Mouse (Mus musculus): Measurements from ENCODE around the gene Agrn.
"Not testable (repeated sequence)": the region's sequence is repeated elsewhere in the genome, so short reads cannot be mapped to it uniquely, and the experiment has no call there.

Agrn gene

DNA sequence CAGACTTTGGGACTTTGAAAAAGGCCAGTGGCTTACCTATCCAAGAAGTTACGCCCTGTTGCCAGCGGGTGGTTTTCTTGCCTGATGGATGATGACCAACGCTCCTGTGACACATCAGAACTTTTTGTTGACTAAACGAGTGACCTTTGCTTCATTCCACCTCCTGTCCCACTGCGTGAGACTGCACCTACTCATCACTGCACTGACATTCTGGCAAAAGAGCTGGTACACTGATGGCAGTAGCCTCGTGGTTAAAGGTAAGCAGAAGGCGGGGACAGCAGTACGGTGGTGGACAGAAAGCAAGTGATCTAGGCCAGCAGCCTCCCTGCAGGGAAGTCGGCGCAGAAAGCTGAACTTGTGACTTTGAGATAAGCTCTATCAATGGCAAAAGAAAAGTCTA lies 46.4 kb downstream of the Agrn start:
- DNase-seq (ENCODE audit: low spot score): not testable (repeated sequence)

DNA sequence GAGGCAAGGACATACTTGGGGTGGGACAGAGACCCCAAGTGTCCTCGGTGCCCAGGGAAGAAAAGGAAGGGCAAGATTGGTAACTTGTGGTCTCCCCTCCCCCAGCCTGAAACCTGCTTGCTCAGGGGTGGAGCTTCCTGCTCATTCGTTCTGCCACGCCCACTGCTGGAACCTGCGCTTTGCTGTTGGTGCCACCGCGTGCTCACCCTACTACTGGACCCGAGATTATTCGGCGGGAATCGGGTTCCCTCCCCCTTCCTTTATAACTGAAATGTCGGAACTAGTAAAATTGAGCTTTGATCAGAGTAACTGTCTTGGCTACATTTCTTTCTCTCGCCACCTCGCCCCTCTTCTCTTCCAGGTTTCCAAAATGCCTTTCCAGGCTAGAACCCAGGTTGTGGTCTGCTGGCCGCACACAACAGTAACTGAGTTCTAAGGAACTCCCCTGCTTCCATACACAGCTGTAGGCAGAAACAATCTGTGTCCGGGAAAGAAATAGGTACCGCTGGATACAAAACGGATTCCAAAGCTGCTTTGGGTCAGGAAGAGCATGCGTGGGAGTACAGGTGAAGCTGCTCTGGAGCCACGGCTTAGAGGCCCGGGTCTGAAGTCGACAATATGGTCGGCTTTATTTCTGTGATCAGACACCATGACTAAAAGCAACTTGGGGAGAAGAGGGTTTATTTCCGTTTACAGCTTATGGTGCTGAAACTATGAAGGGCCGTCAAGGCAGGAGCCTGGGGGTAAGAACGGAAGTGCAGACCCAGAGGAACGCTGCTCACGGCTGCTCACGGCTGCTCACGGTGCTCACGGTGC lies 60.8 kb downstream of the Agrn start:
- no peak for DNase-seq (ENCODE audit: low spot score)

- DNase-seq (ENCODE audit: low spot score): no peak
These were observed 61.5 kb downstream of the Agrn start for GRCm38 (mm10) chr4:156135801-156136200.

GRCm38 (mm10) chr4:156135112-156135511 lies 62.2 kb downstream of the Agrn start:
- DNase-seq (ENCODE audit: low spot score): no peak

GRCm38 (mm10) chr4:156133943-156134605 lies 63.2 kb downstream of the Agrn start:
- DNase-seq (ENCODE audit: low spot score): no peak

DNA sequence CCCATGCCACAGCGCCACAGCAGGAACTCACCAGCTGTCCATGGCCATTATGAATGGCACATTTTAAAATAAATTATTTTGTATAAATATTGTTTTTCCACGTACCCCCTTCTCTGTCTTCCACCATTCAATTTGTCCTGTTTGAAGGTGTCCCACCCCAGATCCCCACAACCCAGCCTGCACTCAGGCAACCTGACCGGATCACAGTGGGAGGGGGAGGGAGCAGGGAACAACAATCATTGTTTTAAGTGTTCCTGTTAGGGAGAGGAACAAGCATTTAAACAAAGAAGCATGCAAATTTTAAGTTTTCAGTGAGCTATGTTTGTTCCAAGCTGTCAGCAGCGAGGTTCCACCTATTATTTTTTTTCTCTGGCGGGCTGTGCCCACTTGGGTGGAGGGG lies 64.0 kb downstream of the Agrn start:
- no peak for DNase-seq (ENCODE audit: low spot score)

GRCm38 (mm10) chr4:156130940-156131339 lies 66.3 kb downstream of the Agrn start:
- no peak for DNase-seq (ENCODE audit: low spot score)

GRCm38 (mm10) chr4:156130436-156130835 lies 66.9 kb downstream of the Agrn start, which contains the start of gene Rnf223:
Gene Rnf223, plus strand, starts transcription at chr4:156130513.
- no peak for DNase-seq (ENCODE audit: low spot score)

- DNase-seq (ENCODE audit: low spot score): no peak
These were observed 68.5 kb downstream of the Agrn start for GRCm38 (mm10) chr4:156128746-156129145.

- no peak for DNase-seq (ENCODE audit: low spot score)
These were observed 70.4 kb downstream of the Agrn start for GRCm38 (mm10) chr4:156126841-156127240.

DNA sequence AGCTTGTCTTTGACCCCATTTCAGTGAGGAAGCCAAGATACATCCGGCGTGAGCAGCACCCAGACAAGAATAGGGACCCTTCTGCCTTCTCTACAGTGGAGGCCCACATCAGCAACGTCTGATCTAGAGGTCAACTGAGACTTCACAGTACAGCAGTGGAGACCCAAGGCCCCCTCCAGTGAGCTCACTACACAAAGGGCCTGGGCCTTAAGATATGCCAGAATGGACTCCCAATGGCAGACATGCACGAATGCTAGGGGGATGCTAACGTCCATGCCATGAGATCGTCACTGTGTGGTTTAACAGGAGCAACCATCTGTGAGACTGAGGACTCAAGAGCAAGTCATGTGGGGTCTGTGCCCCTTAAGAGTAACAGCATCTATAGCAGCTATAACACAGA lies 71.9 kb downstream of the Agrn start:
- no peak for DNase-seq (ENCODE audit: low spot score)

DNA sequence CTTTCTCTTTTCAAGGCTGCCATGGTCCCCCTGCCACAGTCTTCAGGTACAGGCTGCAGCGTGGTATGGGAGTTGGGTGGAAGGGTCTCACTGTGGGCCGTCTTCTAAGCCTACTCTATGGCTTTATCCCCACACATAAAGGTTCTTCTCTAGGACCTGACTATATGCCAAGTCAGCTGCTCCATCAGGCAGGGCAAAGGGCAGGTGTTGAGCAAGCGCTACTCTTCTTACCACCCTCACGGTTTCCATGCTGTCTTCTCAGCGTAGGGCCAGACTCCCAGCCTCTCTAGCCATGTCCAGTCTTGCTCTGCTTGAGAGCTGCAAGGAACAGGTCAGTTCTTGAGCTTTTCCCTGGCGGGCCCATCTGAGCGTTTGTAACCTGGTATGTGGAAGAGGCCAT lies 73.2 kb downstream of the Agrn start:
- DNase-seq (ENCODE audit: low spot score): no peak
